Mouse (Mus musculus) C2C12 (cell line): Measurements from ENCODE around the gene Rnf19b. TPM values are rescaled to one million over a fixed set of nuclear protein-coding genes. Genes with fewer than 3 reads are reported as not detected.

Source experiments
- H3K27me3 ChIP-seq: one replicate; pipeline ENCODE4 v1.6.1; 2011; ENCODE audit not compliant: control insufficient read depth, insufficient read depth, insufficient read length
- H3K36me3 ChIP-seq: one replicate; pipeline ENCODE4 v1.6.1; 2011; ENCODE audit not compliant: control insufficient read depth, insufficient read depth
- H3K4me3 ChIP-seq: one replicate; pipeline ENCODE4 v1.5.1; 2011; ENCODE audit warnings: mild to moderate bottlenecking, control low read depth; ENCODE audit not compliant: poor library complexity, insufficient read depth, severe bottlenecking
- H3K79me2 ChIP-seq: one replicate; pipeline ENCODE4 v1.6.1; 2011; ENCODE audit not compliant: control insufficient read depth, insufficient read depth
- H3K79me3 ChIP-seq: one replicate; pipeline ENCODE4 v1.6.1; 2011; ENCODE audit warnings: low read depth, control low read depth
- H3ac ChIP-seq: one replicate; pipeline ENCODE3; 2011; ENCODE audit warnings: low read depth; ENCODE audit not compliant: control insufficient read depth, insufficient read length
- CEBPB ChIP-seq: IDR thresholded peaks from one replicate; pipeline ENCODE4 v1.6.1; 2011; ENCODE audit warnings: low read depth, mild to moderate bottlenecking, control low read depth, moderate library complexity
- CTCF ChIP-seq: IDR thresholded peaks from one replicate; pipeline ENCODE4 v1.5.1; 2011; ENCODE audit not compliant: control insufficient read depth, insufficient read depth, insufficient read length
- FOSL1 ChIP-seq: IDR thresholded peaks from one replicate; pipeline ENCODE4 v1.8.0; 2011; ENCODE audit warnings: mild to moderate bottlenecking, low read length; ENCODE audit not compliant: poor library complexity, insufficient read depth, severe bottlenecking
- MAX ChIP-seq: IDR thresholded peaks from one replicate; pipeline ENCODE4 v1.6.1; 2011; ENCODE audit warnings: mild to moderate bottlenecking, control low read depth
- MYOD1 ChIP-seq: IDR thresholded peaks from one replicate; pipeline ENCODE4 v1.6.1; 2011; ENCODE audit warnings: low read depth; ENCODE audit not compliant: control insufficient read depth, insufficient read length
- MYOG ChIP-seq: IDR thresholded peaks from one replicate; pipeline ENCODE4 v1.6.1; 2011; ENCODE audit not compliant: control insufficient read depth, insufficient read length; ENCODE audit errors: extremely low read depth
- USF1 ChIP-seq: IDR thresholded peaks from one replicate; pipeline ENCODE4 v1.6.1; 2011; ENCODE audit warnings: low read depth, mild to moderate bottlenecking, control low read depth, moderate library complexity
- polyA plus RNA-seq: library from polyadenylated mRNA; unstranded; fragments of >200 nt; fragmentation: generic; extraction: Trizol; gene quantifications from one replicate; pipeline ENCODE4 v1.2.1, GENCODE M21; 2012; ENCODE audit warnings: missing spikeins

Gene Rnf19b
- polyA plus RNA-seq, 1 experiment: 53.5 TPM

GRCm38 (mm10) chr4:129117720-129118510 lies 59.8 kb downstream of the Rnf19b start:
- no peak for TF ChIP-seq MAX
- no peak for TF ChIP-seq MYOD1
- TF ChIP-seq CEBPB: no peak
- TF ChIP-seq CTCF: no peak
- TF ChIP-seq MYOG: no peak
- no peak for TF ChIP-seq USF1
- TF ChIP-seq FOSL1: no peak
- no peaks in the 10 kb centered on the region for H3K79me2 ChIP-seq
- H3ac ChIP-seq: no peak overlapping the region
- no peaks in the 10 kb centered on the region for H3K36me3 ChIP-seq
- no peak overlapping the region for H3K4me3 ChIP-seq
- H3K27me3 ChIP-seq: peaks cover 74% of the 10 kb centered on the region
- H3K79me3 ChIP-seq: no peaks in the 10 kb centered on the region

- H3K27me3 ChIP-seq: peaks cover 68% of the 10 kb centered on the region
- TF ChIP-seq MYOD1 (no peak), FOSL1 (no peak), CTCF (no peak), CEBPB (no peak), MYOG (no peak)
- no peaks in the 10 kb centered on the region for H3K79me2 ChIP-seq
Measured at GRCm38 (mm10) chr4:129119708-129120107, 61.6 kb downstream of the Rnf19b start.

GRCm38 (mm10) chr4:129120520-129121445 lies 62.7 kb downstream of the Rnf19b start:
- no peak overlapping the region for H3K4me3 ChIP-seq
- H3ac ChIP-seq: no peak overlapping the region
- H3K27me3 ChIP-seq: peaks cover 61% of the 10 kb centered on the region
- TF ChIP-seq FOSL1: no peak
- TF ChIP-seq MYOG: no peak
- peak; percentile 38 for TF ChIP-seq CTCF
- no peak for TF ChIP-seq MYOD1
- H3K79me3 ChIP-seq: no peaks in the 10 kb centered on the region
- H3K79me2 ChIP-seq: no peaks in the 10 kb centered on the region
- H3K36me3 ChIP-seq: no peaks in the 10 kb centered on the region

More at GRCm38 (mm10) chr4:129119708-129120107, 61.6 kb downstream of the Rnf19b start:
- no peaks in the 10 kb centered on the region for H3K36me3 ChIP-seq
- no peaks in the 10 kb centered on the region for H3K79me3 ChIP-seq
- H3K4me3 ChIP-seq: no peak overlapping the region
- no peak overlapping the region for H3ac ChIP-seq

- Histone ChIP-seq H3K4me3 (no peak within 1 kb of the TSS), H3ac (no peak within 1 kb of the TSS), H3K36me3 (no peaks in the 10 kb centered on the region), H3K79me2 (no peaks in the 10 kb centered on the region), H3K79me3 (no peaks in the 10 kb centered on the region), H3K27me3 (peaks cover 61% of the 10 kb centered on the region)
- TF ChIP-seq MYOD1 (no peak), CTCF (no peak), FOSL1 (no peak), USF1 (no peak), MYOG (no peak), CEBPB (no peak), MAX (no peak)
Measured at GRCm38 (mm10) chr4:129121569-129122086, 63.6 kb downstream of the Rnf19b start, which contains the start of gene Hpca. Gene Hpca, minus strand, starts transcription at chr4:129122036.

- Histone ChIP-seq H3K79me3 (no peaks in the 10 kb centered on the region), H3ac (no peak overlapping the region), H3K36me3 (no peaks in the 10 kb centered on the region), H3K79me2 (no peaks in the 10 kb centered on the region), H3K27me3 (peaks cover 56% of the 10 kb centered on the region), H3K4me3 (no peak overlapping the region)
- TF ChIP-seq USF1: no peak
- no peak for TF ChIP-seq MYOG
- no peak for TF ChIP-seq CTCF
- TF ChIP-seq FOSL1: no peak
Measured at GRCm38 (mm10) chr4:129122107-129122506, 64.0 kb downstream of the Rnf19b start.
